Mouse (Mus musculus): ENCODE measurements around the gene Ncapd2. TPM values are rescaled to one million over a fixed set of nuclear protein-coding genes. Genes with fewer than 3 reads are reported as not detected.
A peak's percentile ranks its signal among the peaks of the same experiment; 100 is the strongest.
"Not testable (repeated sequence)": the region's sequence is repeated elsewhere in the genome, so short reads cannot be mapped to it uniquely, and the experiment has no call there.

Ncapd2 gene
- polyA plus RNA-seq, 1 experiment = 78.5 TPM

- H3K4me1 ChIP-seq (ENCODE audit: control insufficient read depth) = peaks cover 87% of the 10 kb centered on the region
- TF ChIP-seq GATA1 (IDR thresholded peaks at IDR 0.05; ENCODE audit: low read length) (no peak), TAL1 (IDR thresholded peaks at IDR 0.05; ENCODE audit: low read length) (no peak)
- H3K9me3 ChIP-seq (ENCODE audit: control insufficient read depth, low read length) = no peaks in the 10 kb centered on the region
- H3K36me3 ChIP-seq (ENCODE audit: control insufficient read depth) = peaks cover 84% of the 10 kb centered on the region
- H3K27me3 ChIP-seq (ENCODE audit: control insufficient read depth) = no peaks in the 10 kb centered on the region
- peak overlapping the region; percentile 77 for H3K4me3 ChIP-seq (replicated peaks)
Observed at GRCm38 (mm10) chr6:125163801-125164657, 27.5 kb downstream of the Ncapd2 start.

- not testable (repeated sequence) for H3K9me3 ChIP-seq (ENCODE audit: control insufficient read depth, low read length); H3K4me3 ChIP-seq (replicated peaks); H3K27me3 ChIP-seq (ENCODE audit: control insufficient read depth)
- Histone ChIP-seq H3K4me1 (ENCODE audit: control insufficient read depth) (peaks cover 76% of the 10 kb centered on the region), H3K36me3 (ENCODE audit: control insufficient read depth) (peaks cover 81% of the 10 kb centered on the region)
Observed at GRCm38 (mm10) chr6:125162615-125163305, 28.7 kb downstream of the Ncapd2 start.

- H3K27me3 ChIP-seq (ENCODE audit: control insufficient read depth); H3K4me3 ChIP-seq (replicated peaks); H3K9me3 ChIP-seq (ENCODE audit: control insufficient read depth, low read length): not testable (repeated sequence)
- Histone ChIP-seq H3K36me3 (ENCODE audit: control insufficient read depth) (peaks cover 80% of the 10 kb centered on the region), H3K4me1 (ENCODE audit: control insufficient read depth) (peaks cover 68% of the 10 kb centered on the region)
Observed at GRCm38 (mm10) chr6:125161971-125162370, 29.5 kb downstream of the Ncapd2 start.

GRCm38 (mm10) chr6:125160854-125161760 lies 30.4 kb downstream of the Ncapd2 start:
- Histone ChIP-seq H3K4me3 (replicated peaks) (no peak overlapping the region), H3K4me1 (ENCODE audit: control insufficient read depth) (peaks cover 65% of the 10 kb centered on the region), H3K36me3 (ENCODE audit: control insufficient read depth) (peaks cover 80% of the 10 kb centered on the region), H3K27me3 (ENCODE audit: control insufficient read depth) (no peaks in the 10 kb centered on the region), H3K9me3 (ENCODE audit: control insufficient read depth, low read length) (no peaks in the 10 kb centered on the region)
- no peak for TF ChIP-seq TAL1 (IDR thresholded peaks at IDR 0.05; ENCODE audit: low read length)

GRCm38 (mm10) chr6:125160558-125160853 lies 31.0 kb downstream of the Ncapd2 start:
- Histone ChIP-seq H3K27me3 (ENCODE audit: control insufficient read depth) (no peaks in the 10 kb centered on the region), H3K4me1 (ENCODE audit: control insufficient read depth) (peaks cover 64% of the 10 kb centered on the region), H3K4me3 (replicated peaks) (no peak overlapping the region), H3K36me3 (ENCODE audit: control insufficient read depth) (peaks cover 86% of the 10 kb centered on the region), H3K9me3 (ENCODE audit: control insufficient read depth, low read length) (no peaks in the 10 kb centered on the region)
- TF ChIP-seq GATA1 (IDR thresholded peaks at IDR 0.05; ENCODE audit: low read length) = no peak
- TF ChIP-seq TAL1 (IDR thresholded peaks at IDR 0.05; ENCODE audit: low read length) = no peak

GRCm38 (mm10) chr6:125159773-125160557 lies 31.5 kb downstream of the Ncapd2 start:
- Histone ChIP-seq H3K36me3 (ENCODE audit: control insufficient read depth) (peaks cover 91% of the 10 kb centered on the region), H3K9me3 (ENCODE audit: control insufficient read depth, low read length) (no peaks in the 10 kb centered on the region), H3K4me3 (replicated peaks) (no peak overlapping the region), H3K27me3 (ENCODE audit: control insufficient read depth) (no peaks in the 10 kb centered on the region), H3K4me1 (ENCODE audit: control insufficient read depth) (peaks cover 64% of the 10 kb centered on the region)
- TF ChIP-seq TAL1 (IDR thresholded peaks at IDR 0.05; ENCODE audit: low read length) = no peak
- TF ChIP-seq GATA1 (IDR thresholded peaks at IDR 0.05; ENCODE audit: low read length) = no peak

- Histone ChIP-seq H3K4me1 (ENCODE audit: control insufficient read depth) (peaks cover 55% of the 10 kb centered on the region), H3K27me3 (ENCODE audit: control insufficient read depth) (no peaks in the 10 kb centered on the region), H3K4me3 (replicated peaks) (no peak overlapping the region), H3K36me3 (ENCODE audit: control insufficient read depth) (peaks cover 87% of the 10 kb centered on the region), H3K9me3 (ENCODE audit: control insufficient read depth, low read length) (no peaks in the 10 kb centered on the region)
- no peak for TF ChIP-seq TAL1 (IDR thresholded peaks at IDR 0.05; ENCODE audit: low read length)
- TF ChIP-seq GATA1 (IDR thresholded peaks at IDR 0.05; ENCODE audit: low read length) = no peak
Observed at GRCm38 (mm10) chr6:125158944-125159492, 32.5 kb downstream of the Ncapd2 start.

- no peaks in the 10 kb centered on the region for H3K27me3 ChIP-seq (ENCODE audit: control insufficient read depth)
- H3K4me3 ChIP-seq (replicated peaks) = no peak overlapping the region
- no peaks in the 10 kb centered on the region for H3K9me3 ChIP-seq (ENCODE audit: control insufficient read depth, low read length)
- TF ChIP-seq GATA1 (IDR thresholded peaks at IDR 0.05; ENCODE audit: low read length) (no peak), TAL1 (IDR thresholded peaks at IDR 0.05; ENCODE audit: low read length) (no peak)
- peaks cover 52% of the 10 kb centered on the region for H3K4me1 ChIP-seq (ENCODE audit: control insufficient read depth)
- peaks cover 89% of the 10 kb centered on the region for H3K36me3 ChIP-seq (ENCODE audit: control insufficient read depth)
Observed at GRCm38 (mm10) chr6:125156903-125157614, 34.4 kb downstream of the Ncapd2 start.
